Mouse (Mus musculus): ENCODE data around the gene Hspa12a.

DNA sequence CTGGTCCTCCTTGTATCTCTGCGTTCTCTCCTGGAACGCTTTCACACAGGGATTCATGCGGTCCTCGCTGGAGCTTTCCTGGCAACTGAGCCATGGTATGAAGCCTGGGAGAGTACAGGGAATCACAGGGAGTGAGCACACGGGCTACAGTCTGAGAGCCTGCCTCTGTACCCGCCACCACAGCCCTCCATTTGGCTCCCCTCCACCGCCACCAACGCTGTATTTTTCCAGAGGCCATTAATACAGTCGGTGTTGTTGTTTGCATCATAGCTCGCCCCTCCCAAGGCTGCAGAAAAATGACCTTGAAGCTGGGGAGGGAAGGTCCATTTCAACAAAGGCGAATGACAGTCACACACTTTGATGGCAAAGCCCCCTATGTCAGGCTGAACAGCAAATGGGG, 154.3 kb downstream of the Hspa12a start:
- no peak for TF ChIP-seq CTCF (IDR thresholded peaks at IDR 0.05; ENCODE audit: low read depth, low read length)
- no peak for TF ChIP-seq POLR2A (IDR thresholded peaks at IDR 0.05; ENCODE audit: extremely low read depth, insufficient read depth, low read length)
